10 mouse cellular contexts compared by ENCODE assay signal in the genomic region with DNA sequence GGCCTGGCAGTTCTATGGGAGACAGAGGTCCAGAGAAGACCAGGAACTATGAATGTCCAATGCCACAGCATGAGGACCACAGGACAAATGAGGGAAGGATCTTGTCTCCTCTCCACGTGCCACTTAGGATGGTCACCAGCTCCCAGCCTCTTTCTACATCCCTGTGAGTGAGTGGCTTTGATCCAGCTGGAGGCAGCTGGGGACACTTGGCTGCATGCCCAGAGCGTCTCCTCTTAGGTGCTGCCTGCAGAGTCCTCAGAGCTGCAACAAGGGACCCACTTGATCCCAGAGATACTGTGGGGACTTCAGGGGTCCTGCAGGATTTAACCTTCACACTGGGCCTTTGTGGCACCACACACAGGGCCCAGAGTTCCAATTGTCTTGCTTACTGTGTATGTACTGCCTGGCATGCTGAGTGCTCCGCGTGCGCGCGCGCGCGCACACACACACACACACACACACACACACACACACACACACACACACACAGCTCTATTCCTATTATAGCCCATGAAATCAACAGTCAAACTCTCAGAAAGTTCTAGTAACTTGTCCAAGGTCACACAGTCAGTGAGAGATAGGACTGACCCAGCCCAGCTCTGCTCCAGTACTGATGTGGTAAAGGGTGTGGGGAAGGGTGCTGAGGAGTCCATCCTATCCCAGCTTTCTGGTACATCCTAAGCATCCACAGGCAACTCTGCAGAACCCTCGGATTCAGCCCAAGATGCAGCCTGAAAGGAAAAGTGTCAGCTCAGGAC. TPM values are rescaled to one million over a fixed set of nuclear protein-coding genes. Genes with fewer than 3 reads are reported as not detected.
DNase-seq lines count a peak whose midpoint lies in the region; ATAC-seq lines count a peak whose summit lies in the region.
"Had no signal": no experiment of that assay in that cellular context is flagged by ENCODE, and none has a peak within 500 bp of the region (broad histone marks: within the 10 kb centered on the region; RNA-seq: fewer than 3 reads in every experiment).

No protein-coding gene starts in this region.

- ATAC-seq in kidney, embryonic 14.5 days (ENCODE audit: low FRiP score, low TSS enrichment), result no peak

- H3K9ac ChIP-seq in kidney, embryonic 14.5 days (ENCODE audit: low read depth, low read length), result no peak overlapping the region

- H3K27ac ChIP-seq in kidney, embryonic 14.5 days (ENCODE audit: low read depth, low read length), result no peak overlapping the region

- no peaks in the 10 kb centered on the region for H3K4me1 ChIP-seq in kidney, embryonic 14.5 days (ENCODE audit: control insufficient read depth, insufficient read depth, low read length)

- H3K36me3 ChIP-seq in kidney, embryonic 14.5 days (ENCODE audit: control insufficient read depth, insufficient read depth, low read length), result no peaks in the 10 kb centered on the region

- peaks cover 3% of the 10 kb centered on the region; the same call in 1 of the 2 replicates for H3K27me3 ChIP-seq in kidney, embryonic 14.5 days (ENCODE audit: control insufficient read depth, insufficient read depth, low read length)

- WGBS in kidney, embryonic 14.5 days, result 84% methylated on average over 11 of the region's 11 CpGs

- no peak overlapping the region for H3K4me2 ChIP-seq in kidney, embryonic 14.5 days (replicated peaks; ENCODE audit: low read depth, low read length)

- no peaks in the 10 kb centered on the region for H3K9me3 ChIP-seq in kidney, embryonic 14.5 days (ENCODE audit: control insufficient read depth, low read length)

- peak; percentile 66 for DNase-seq in kidney, postnatal 10 days
- DNase-seq in right cerebral cortex, postnatal 14 days, result peak; percentile 75
- no peak for DNase-seq in right cerebral cortex, postnatal 25 days
- peak; percentile 12 for DNase-seq in heart, adult 8-10 months (ENCODE audit: low spot score)
- DNase-seq in embryo, embryonic 10.5 days (ENCODE audit: low spot score), result no peak
- DNase-seq in right cerebral cortex, adult 18-20 months, result no peak
- DNase-seq: gastrocnemius, postnatal 10 days had no signal

- no peak overlapping the region for H3K4me3 ChIP-seq in kidney, embryonic 14.5 days (ENCODE audit: low read length)

RNA-seq across cellular contexts. Expression of a gene that starts 9.0 kb away (rescaled TPM):
- 0.14 TPM in 1 of 2 replicates, not detected in the other for polyA plus RNA-seq in kidney, embryonic 14.5 days (2014; fragmentation: Nextera tagmentation; extraction: Ambion mirVana)
- under 1 TPM in 1 of 4 experiments, not detected in 3; 0.09 TPM for total RNA-seq in heart, adult 8-10 months (2022)
- total RNA-seq: gastrocnemius, postnatal 10 days; left cerebral cortex, adult 8-10 months had no signal

RNA-seq across cellular contexts. Expression of a gene that starts 21.2 kb away (rescaled TPM):
- polyA plus RNA-seq in kidney, embryonic 14.5 days (2014; fragmentation: Nextera tagmentation; extraction: Ambion mirVana), result not detected in 2 replicates
- not detected for total RNA-seq in heart, adult 8-10 months (2022)
- total RNA-seq: gastrocnemius, postnatal 10 days; left cerebral cortex, adult 8-10 months; megakaryocyte-erythroid progenitor cell, adult 5-6 weeks had no signal

RNA-seq across cellular contexts. Expression of a gene that starts 28.9 kb away (rescaled TPM):
- polyA plus RNA-seq in kidney, embryonic 14.5 days (2014; fragmentation: Nextera tagmentation; extraction: Ambion mirVana), result 60.9 and 69.9 TPM in 2 replicates
- 10 to 100 TPM; 24.3 to 27.0 (median 26.4) TPM for total RNA-seq in heart, adult 8-10 months (2022)

Comparison
In these comparisons a context has a peak if more than half of its experiments do, and no peak if none do; other contexts are left out.
1. DNase-seq: peak in kidney, postnatal 10 days (single experiment), right cerebral cortex, postnatal 14 days (single experiment) and heart, adult 8-10 months (single experiment); none in right cerebral cortex, postnatal 25 days (single experiment), embryo, embryonic 10.5 days (single experiment) and right cerebral cortex, adult 18-20 months (single experiment).